Mouse (Mus musculus) heart, embryonic 12.5 days (tissue): Measurements from ENCODE around the gene Cela1. TPM values are rescaled to one million over a fixed set of nuclear protein-coding genes. Genes with fewer than 3 reads are reported as not detected.

Source experiments
- ATAC-seq: fragments of 200-750 bp; cut with Nextera tagmentation; 2 replicates; pipeline ENCODE4 v1.8.0; 2017; ENCODE audit warnings: moderate TSS enrichment, moderate library complexity; ENCODE audit not compliant: insufficient number of reproducible peaks, low FRiP score
- H3K27ac ChIP-seq: fragments of 300-500 bp; sonication (generic); 2 replicates; pipeline ENCODE4 v1.5.1; 2016; ENCODE audit warnings: mild to moderate bottlenecking, moderate library complexity; ENCODE audit not compliant: poor library complexity, severe bottlenecking
- H3K27me3 ChIP-seq: fragments of 300-500 bp; sonication (generic); replicated peaks from 2 replicates; pipeline ENCODE4 v1.6.1; 2016; ENCODE audit warnings: mild to moderate bottlenecking, moderate library complexity
- H3K36me3 ChIP-seq: fragments of 300-500 bp; sonication (generic); 2 replicates; pipeline ENCODE4 v1.6.1; 2016; ENCODE audit warnings: mild to moderate bottlenecking, moderate library complexity
- H3K4me1 ChIP-seq: fragments of 300-500 bp; sonication (generic); replicated peaks from 2 replicates; pipeline ENCODE4 v1.6.1; 2016; ENCODE audit warnings: mild to moderate bottlenecking
- H3K4me2 ChIP-seq: fragments of 300-500 bp; sonication (generic); 2 replicates; pipeline ENCODE4 v1.6.1; 2016; ENCODE audit warnings: mild to moderate bottlenecking, moderate library complexity
- H3K4me3 ChIP-seq: fragments of 300-500 bp; sonication (generic); 2 replicates; pipeline ENCODE4 v1.5.1; 2016; ENCODE audit warnings: mild to moderate bottlenecking
- H3K9ac ChIP-seq: fragments of 300-500 bp; sonication (generic); 2 replicates; pipeline ENCODE4 v1.6.1; 2016; ENCODE audit warnings: mild to moderate bottlenecking, moderate library complexity
- H3K9me3 ChIP-seq: fragments of 300-500 bp; sonication (generic); replicated peaks from 2 replicates; pipeline ENCODE4 v1.6.1; 2016; ENCODE audit warnings: mild to moderate bottlenecking, moderate library complexity
- WGBS: fragments of 180-500 bp; shearing (Covaris S2); methylation state at CpG from one replicate; pipeline ENCODE4 v1.1.7; 2016; 5-methylcytosine and 5-hydroxymethylcytosine counted together
- polyA plus RNA-seq: library from polyadenylated mRNA; unstranded; fragments of >200 nt; fragmentation: Nextera tagmentation; extraction: Ambion mirVana; gene quantifications from 2 replicates; pipeline ENCODE4 v1.2.1, GENCODE M21; 2016

Gene Cela1
- polyA plus RNA-seq, 1 experiment from 2014 or later = 1.6 TPM

GRCm38 (mm10) chr15:100635851-100636645 is 51.7 kb downstream of the Cela1 start:
- peak overlapping the region; percentile 70 for H3K4me3 ChIP-seq
- peaks cover 38% of the 10 kb centered on the region for H3K27me3 ChIP-seq
- H3K27ac ChIP-seq = no peak overlapping the region
- ATAC-seq = no peak
- 2% methylated on average over 34 of the region's 38 CpGs for WGBS
- H3K9ac ChIP-seq = peak overlapping the region; percentile 74
- peaks cover 34% of the 10 kb centered on the region for H3K4me1 ChIP-seq
- H3K9me3 ChIP-seq = no peaks in the 10 kb centered on the region
- H3K36me3 ChIP-seq = no peaks in the 10 kb centered on the region
- H3K4me2 ChIP-seq = peak overlapping the region; percentile 93

- H3K4me3 ChIP-seq = peak overlapping the region; percentile 70
- H3K4me2 ChIP-seq = peak overlapping the region; percentile 93
- peaks cover 26% of the 10 kb centered on the region for H3K4me1 ChIP-seq
- H3K36me3 ChIP-seq = no peaks in the 10 kb centered on the region
- peaks cover 38% of the 10 kb centered on the region for H3K27me3 ChIP-seq
- no peak for ATAC-seq
- no peaks in the 10 kb centered on the region for H3K9me3 ChIP-seq
- H3K27ac ChIP-seq = no peak overlapping the region
- 8% methylated on average over 9 of the region's 9 CpGs for WGBS
- no peak overlapping the region for H3K9ac ChIP-seq
Measured at GRCm38 (mm10) chr15:100635239-100635638, 52.5 kb downstream of the Cela1 start.

- Histone ChIP-seq H3K36me3 (no peaks in the 10 kb centered on the region), H3K4me2 (no peak overlapping the region), H3K4me3 (no peak overlapping the region), H3K4me1 (peaks cover 26% of the 10 kb centered on the region), H3K27ac (no peak overlapping the region), H3K9ac (no peak overlapping the region), H3K27me3 (peaks cover 30% of the 10 kb centered on the region), H3K9me3 (no peaks in the 10 kb centered on the region)
- WGBS = 73% methylated on average over 10 of the region's 10 CpGs
- no peak for ATAC-seq
Measured at GRCm38 (mm10) chr15:100633341-100633740, 54.4 kb downstream of the Cela1 start.

GRCm38 (mm10) chr15:100632323-100632722 is 55.4 kb downstream of the Cela1 start:
- Histone ChIP-seq H3K36me3 (no peaks in the 10 kb centered on the region), H3K4me1 (peaks cover 26% of the 10 kb centered on the region), H3K27me3 (peaks cover 23% of the 10 kb centered on the region), H3K27ac (no peak overlapping the region), H3K9me3 (no peaks in the 10 kb centered on the region), H3K9ac (no peak overlapping the region), H3K4me2 (no peak overlapping the region), H3K4me3 (no peak overlapping the region)
- 58% methylated on average over 5 of the region's 5 CpGs for WGBS
- ATAC-seq = no peak

GRCm38 (mm10) chr15:100631454-100632170 is 56.1 kb downstream of the Cela1 start:
- WGBS = 74% methylated on average over 12 of the region's 12 CpGs
- H3K9me3 ChIP-seq = no peaks in the 10 kb centered on the region
- ATAC-seq = no peak
- peaks cover 23% of the 10 kb centered on the region for H3K27me3 ChIP-seq
- H3K9ac ChIP-seq = no peak overlapping the region
- no peak overlapping the region for H3K27ac ChIP-seq
- H3K4me2 ChIP-seq = no peak overlapping the region
- peaks cover 23% of the 10 kb centered on the region for H3K4me1 ChIP-seq
- no peaks in the 10 kb centered on the region for H3K36me3 ChIP-seq
- H3K4me3 ChIP-seq = no peak overlapping the region

GRCm38 (mm10) chr15:100630126-100630525 is 57.6 kb downstream of the Cela1 start:
- ATAC-seq = no peak
- Histone ChIP-seq H3K4me1 (peaks cover 17% of the 10 kb centered on the region), H3K27me3 (peaks cover 8% of the 10 kb centered on the region), H3K36me3 (no peaks in the 10 kb centered on the region), H3K27ac (no peak overlapping the region), H3K4me3 (no peak overlapping the region), H3K9me3 (no peaks in the 10 kb centered on the region), H3K4me2 (no peak overlapping the region), H3K9ac (no peak overlapping the region)
- 80% methylated on average over 3 of the region's 3 CpGs for WGBS

GRCm38 (mm10) chr15:100628797-100629196 is 58.9 kb downstream of the Cela1 start:
- Histone ChIP-seq H3K27ac (0 out of 2 replicates have a peak overlapping the region, but pooled peaks have one; percentile 4), H3K9me3 (no peaks in the 10 kb centered on the region), H3K9ac (no peak overlapping the region), H3K4me2 (no peak overlapping the region), H3K27me3 (no peaks in the 10 kb centered on the region), H3K36me3 (no peaks in the 10 kb centered on the region), H3K4me3 (no peak overlapping the region), H3K4me1 (peaks cover 17% of the 10 kb centered on the region)
- ATAC-seq = no peak
- 47% methylated on average over 7 of the region's 7 CpGs for WGBS

- Histone ChIP-seq H3K9ac (no peak overlapping the region; the same call in 1 of the 2 replicates), H3K4me2 (peak overlapping the region; percentile 27), H3K27me3 (no peaks in the 10 kb centered on the region), H3K4me3 (no peak overlapping the region), H3K9me3 (no peaks in the 10 kb centered on the region), H3K36me3 (no peaks in the 10 kb centered on the region), H3K27ac (no peak overlapping the region; the same call in 1 of the 2 replicates), H3K4me1 (peaks cover 17% of the 10 kb centered on the region)
- 13% methylated on average over 11 of the region's 11 CpGs for WGBS
- ATAC-seq = no peak
Measured at GRCm38 (mm10) chr15:100627774-100628370, 59.8 kb downstream of the Cela1 start.

GRCm38 (mm10) chr15:100627287-100627686 is 60.4 kb downstream of the Cela1 start:
- ATAC-seq = no peak
- Histone ChIP-seq H3K27me3 (no peaks in the 10 kb centered on the region), H3K4me3 (no peak overlapping the region), H3K9me3 (no peaks in the 10 kb centered on the region), H3K4me1 (peaks cover 13% of the 10 kb centered on the region), H3K9ac (no peak overlapping the region), H3K36me3 (no peaks in the 10 kb centered on the region), H3K4me2 (peak overlapping the region; percentile 27; the same call in 1 of the 2 replicates), H3K27ac (no peak overlapping the region)
- 20% methylated on average over 10 of the region's 10 CpGs for WGBS

GRCm38 (mm10) chr15:100624435-100624834 is 63.3 kb downstream of the Cela1 start:
- Histone ChIP-seq H3K9me3 (no peaks in the 10 kb centered on the region), H3K36me3 (peaks cover 22% of the 10 kb centered on the region), H3K4me2 (no peak overlapping the region), H3K4me1 (peaks cover 17% of the 10 kb centered on the region), H3K27me3 (no peaks in the 10 kb centered on the region), H3K4me3 (no peak overlapping the region), H3K9ac (no peak overlapping the region), H3K27ac (no peak overlapping the region)
- 81% methylated on average over 3 of the region's 3 CpGs for WGBS
- no peak for ATAC-seq
